Mouse (Mus musculus) fibroblast of lung, adult 2 months (primary cell): Measurements from ENCODE around the gene Vmn2r50.
"Not testable (repeated sequence)": the region's sequence is repeated elsewhere in the genome, so short reads cannot be mapped to it uniquely, and the experiment has no call there.

Experiments
- DNase-seq: peaks from one replicate; pipeline ENCODE4 v3.0.0-alpha.2; 2011; ENCODE audit warnings: low read depth

Vmn2r50 gene

GRCm38 (mm10) chr7:10053196-10053595 lies at the start of gene Vmn2r50:
Vmn2r50 (minus strand) TSS chr7:10053296.
- not testable (repeated sequence) for DNase-seq

- not testable (repeated sequence) for DNase-seq
Measured at GRCm38 (mm10) chr7:9992157-9992556, 60.9 kb downstream of the Vmn2r50 start, which contains the start of gene Vmn2r49. Vmn2r49 (minus strand) TSS chr7:9992257.
